Mouse (Mus musculus): ENCODE results near the gene Atp13a2. TPM values are rescaled to one million over a fixed set of nuclear protein-coding genes. Genes with fewer than 3 reads are reported as not detected.
A peak's percentile ranks its signal among the peaks of the same experiment; 100 is the strongest.

Gene Atp13a2
- total and polyA plus RNA-seq, 2 experiments from 2014 or later = 182 to 419 TPM

DNA sequence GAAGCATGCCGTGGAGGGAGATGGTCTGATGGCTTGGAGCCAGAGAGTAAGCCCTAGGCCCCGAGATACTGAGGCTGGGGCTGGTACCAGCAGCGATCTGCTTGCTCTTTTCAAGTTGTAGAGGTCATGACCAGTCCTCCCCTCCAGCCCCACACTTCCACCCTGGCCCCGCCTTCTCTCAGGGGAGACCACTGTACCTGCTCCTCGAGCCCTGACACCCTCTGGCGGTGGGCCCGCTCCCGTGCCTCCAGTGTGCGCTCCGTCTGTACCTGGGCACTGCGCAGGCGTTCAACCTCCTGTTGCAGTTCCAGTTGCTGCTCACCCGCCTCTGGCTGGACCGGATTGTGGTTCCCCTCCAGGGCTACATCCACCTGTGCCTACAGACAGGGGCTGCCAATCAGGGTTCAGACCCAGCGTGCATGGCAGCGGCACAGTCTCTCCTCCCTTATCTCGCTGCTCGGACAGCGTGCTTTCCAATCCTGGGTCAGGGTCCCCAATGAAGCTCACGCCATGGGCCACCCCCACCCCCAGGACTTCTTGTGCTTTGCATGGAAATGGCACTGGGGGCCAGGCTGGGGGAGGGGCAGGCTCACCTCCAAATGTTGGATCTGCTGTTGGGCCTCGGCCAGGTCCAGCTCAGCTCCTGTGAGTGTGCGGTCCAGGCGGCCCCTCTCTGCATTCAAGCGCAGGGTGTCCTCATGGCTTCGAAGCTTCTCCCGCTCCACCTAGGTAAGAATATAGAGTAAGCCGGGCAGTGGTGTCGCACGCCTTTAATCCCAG is 31.2 kb downstream of the Atp13a2 start:
- H3K4me1 ChIP-seq (ENCODE audit: insufficient read depth, low read length) = 0 out of 2 replicates have a peak, but pooled peaks cover 7% of the 10 kb centered on the region
- DNase-seq (ENCODE audit: low spot score) = no peak
- no peaks in the 10 kb centered on the region for H3K9me3 ChIP-seq (ENCODE audit: low read length)
- no peak overlapping the region for H3K9ac ChIP-seq (replicated peaks; ENCODE audit: low read length, poor library complexity, severe bottlenecking)
- no peak overlapping the region for H3K4me2 ChIP-seq (ENCODE audit: low read depth, low read length, poor library complexity, severe bottlenecking)
- peaks cover 32% of the 10 kb centered on the region for H3K36me3 ChIP-seq (ENCODE audit: insufficient read depth, low read length)
- H3K27me3 ChIP-seq (ENCODE audit: insufficient read depth, low read length) = no peaks in the 10 kb centered on the region
- no peak overlapping the region for H3K4me3 ChIP-seq (ENCODE audit: low read depth, low read length)
- WGBS = 82% methylated on average over 29 of the region's 29 CpGs
- no peak overlapping the region for H3K27ac ChIP-seq (ENCODE audit: low read depth, low read length)
- no peak for ATAC-seq (ENCODE audit: low FRiP score)
- no peak for TF ChIP-seq CTCF (IDR thresholded peaks at IDR 0.05)

DNA sequence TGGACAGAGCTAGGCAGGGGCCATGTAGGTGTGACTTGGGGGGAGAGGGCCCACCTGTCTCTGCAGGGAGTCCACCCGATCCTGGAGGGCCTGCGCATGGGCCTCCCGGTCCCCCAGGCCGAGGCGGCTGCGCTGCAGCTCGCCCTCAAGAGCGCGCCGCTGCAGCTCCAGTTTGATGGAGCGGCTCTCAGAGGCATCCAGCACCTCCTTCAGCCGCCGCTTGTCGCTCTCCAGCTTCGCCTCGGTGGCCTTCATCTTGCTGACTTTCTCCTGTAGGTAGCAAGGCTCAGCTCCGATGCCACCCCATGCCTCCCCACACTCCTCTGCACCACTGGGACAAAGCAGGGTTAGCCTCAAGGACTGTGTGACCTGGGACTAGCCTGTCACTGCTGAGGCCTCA is 33.5 kb downstream of the Atp13a2 start:
- ATAC-seq (ENCODE audit: low FRiP score) (no peak), DNase-seq (ENCODE audit: low spot score) (no peak)
- H3K27ac ChIP-seq (ENCODE audit: low read depth, low read length) = no peak overlapping the region
- peaks cover 16% of the 10 kb centered on the region for H3K36me3 ChIP-seq (ENCODE audit: insufficient read depth, low read length)
- no peak for TF ChIP-seq CTCF (IDR thresholded peaks at IDR 0.05)
- no peak overlapping the region for H3K4me3 ChIP-seq (ENCODE audit: low read depth, low read length)
- no peak overlapping the region for H3K9ac ChIP-seq (replicated peaks; ENCODE audit: low read length, poor library complexity, severe bottlenecking)
- H3K27me3 ChIP-seq (ENCODE audit: insufficient read depth, low read length) = no peaks in the 10 kb centered on the region
- H3K9me3 ChIP-seq (ENCODE audit: low read length) = no peaks in the 10 kb centered on the region
- no peak overlapping the region for H3K4me2 ChIP-seq (ENCODE audit: low read depth, low read length, poor library complexity, severe bottlenecking)
- 90% methylated on average over 17 of the region's 17 CpGs for WGBS
- H3K4me1 ChIP-seq (ENCODE audit: insufficient read depth, low read length) = 0 out of 2 replicates have a peak, but pooled peaks cover 7% of the 10 kb centered on the region

DNA sequence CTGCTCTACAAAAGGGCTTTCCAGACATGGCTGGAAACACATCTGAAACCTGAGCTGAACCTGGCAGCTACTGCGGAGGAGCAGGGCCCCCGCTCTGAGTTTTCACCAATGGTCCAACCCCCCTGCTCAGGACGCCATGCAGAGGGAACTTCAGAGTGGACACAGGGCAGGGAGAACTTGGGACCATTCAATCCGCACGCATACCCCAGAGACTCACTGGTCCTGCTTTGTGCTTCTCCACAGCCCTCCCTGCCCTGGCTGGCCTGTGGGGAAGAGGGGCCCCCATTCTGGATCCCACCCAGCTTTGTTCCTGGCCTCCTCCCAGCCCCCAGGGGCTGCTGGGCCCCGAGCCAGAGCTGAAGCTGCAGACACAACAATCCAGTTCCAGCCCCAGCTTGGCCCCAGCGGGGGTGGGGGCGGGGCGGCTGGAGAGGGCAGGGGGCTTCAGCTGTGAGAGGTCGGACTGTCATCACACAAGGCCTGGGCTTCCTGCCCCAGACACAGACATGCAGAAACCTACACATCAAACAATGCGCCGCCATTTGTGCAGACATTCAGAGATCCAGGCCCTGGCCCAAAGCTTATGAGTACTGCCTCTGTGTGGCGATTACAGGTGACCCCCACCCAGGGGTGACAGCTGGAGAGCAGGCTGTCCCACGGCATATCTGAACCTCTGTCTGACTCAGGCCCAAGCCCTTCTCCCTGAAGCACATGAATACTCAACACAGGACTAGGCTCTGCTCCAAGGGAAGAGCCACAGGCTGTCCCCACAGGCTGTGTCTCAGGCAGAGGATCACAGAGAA is 34.3 kb downstream of the Atp13a2 start:
- Histone ChIP-seq H3K27ac (ENCODE audit: low read depth, low read length) (peak overlapping the region; percentile 52), H3K27me3 (ENCODE audit: insufficient read depth, low read length) (no peaks in the 10 kb centered on the region), H3K4me1 (ENCODE audit: insufficient read depth, low read length) (0 out of 2 replicates have a peak, but pooled peaks cover 7% of the 10 kb centered on the region), H3K4me2 (ENCODE audit: low read depth, low read length, poor library complexity, severe bottlenecking) (no peak overlapping the region), H3K9me3 (ENCODE audit: low read length) (no peaks in the 10 kb centered on the region), H3K36me3 (ENCODE audit: insufficient read depth, low read length) (peaks cover 12% of the 10 kb centered on the region), H3K9ac (replicated peaks; ENCODE audit: low read length, poor library complexity, severe bottlenecking) (no peak overlapping the region), H3K4me3 (ENCODE audit: low read depth, low read length) (no peak overlapping the region)
- peak; percentile 59 for ATAC-seq (ENCODE audit: low FRiP score)
- 21% methylated on average over 14 of the region's 14 CpGs for WGBS
- DNase-seq (ENCODE audit: low spot score) = peak; percentile 81
- no peak for TF ChIP-seq CTCF (IDR thresholded peaks at IDR 0.05)

DNA sequence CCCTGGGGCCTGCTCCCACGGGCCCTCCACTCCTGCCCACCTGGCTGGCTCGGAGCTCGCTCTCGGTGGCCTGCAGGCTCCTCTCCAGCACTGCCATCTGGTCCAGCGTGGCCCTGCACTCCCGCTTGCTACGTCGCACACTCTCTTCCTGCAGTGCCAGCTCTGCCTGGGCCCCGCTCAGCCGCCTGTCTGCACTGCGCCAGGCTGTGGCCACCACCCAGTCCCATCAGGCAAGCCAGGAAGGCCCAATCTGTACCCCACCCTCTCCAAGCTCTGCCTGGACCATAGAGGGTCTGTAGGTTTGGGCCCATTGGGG is 34.9 kb downstream of the Atp13a2 start:
- H3K4me1 ChIP-seq (ENCODE audit: insufficient read depth, low read length) = 0 out of 2 replicates have a peak, but pooled peaks cover 7% of the 10 kb centered on the region
- H3K36me3 ChIP-seq (ENCODE audit: insufficient read depth, low read length) = peaks cover 16% of the 10 kb centered on the region
- no peak overlapping the region for H3K4me3 ChIP-seq (ENCODE audit: low read depth, low read length)
- H3K27me3 ChIP-seq (ENCODE audit: insufficient read depth, low read length) = no peaks in the 10 kb centered on the region
- peak overlapping the region; percentile 52 for H3K27ac ChIP-seq (ENCODE audit: low read depth, low read length)
- ATAC-seq (ENCODE audit: low FRiP score) (no peak), DNase-seq (ENCODE audit: low spot score) (no peak)
- no peaks in the 10 kb centered on the region for H3K9me3 ChIP-seq (ENCODE audit: low read length)
- TF ChIP-seq CTCF (IDR thresholded peaks at IDR 0.05) = no peak
- no peak overlapping the region for H3K4me2 ChIP-seq (ENCODE audit: low read depth, low read length, poor library complexity, severe bottlenecking)
- H3K9ac ChIP-seq (replicated peaks; ENCODE audit: low read length, poor library complexity, severe bottlenecking) = no peak overlapping the region
- WGBS = 43% methylated on average over 11 of the region's 11 CpGs

- TF ChIP-seq CTCF (IDR thresholded peaks at IDR 0.05) = no peak
- H3K4me3 ChIP-seq (ENCODE audit: low read depth, low read length) = no peak overlapping the region
- H3K9me3 ChIP-seq (ENCODE audit: low read length) = no peaks in the 10 kb centered on the region
- H3K4me2 ChIP-seq (ENCODE audit: low read depth, low read length, poor library complexity, severe bottlenecking) = no peak overlapping the region
- no peak overlapping the region for H3K27ac ChIP-seq (ENCODE audit: low read depth, low read length)
- 71% methylated on average over 9 of the region's 9 CpGs for WGBS
- no peak for ATAC-seq (ENCODE audit: low FRiP score)
- DNase-seq (ENCODE audit: low spot score) = no peak
- no peak overlapping the region for H3K9ac ChIP-seq (replicated peaks; ENCODE audit: low read length, poor library complexity, severe bottlenecking)
- no peaks in the 10 kb centered on the region for H3K27me3 ChIP-seq (ENCODE audit: insufficient read depth, low read length)
- H3K4me1 ChIP-seq (ENCODE audit: insufficient read depth, low read length) = 0 out of 2 replicates have a peak, but pooled peaks cover 7% of the 10 kb centered on the region
- peaks cover 20% of the 10 kb centered on the region for H3K36me3 ChIP-seq (ENCODE audit: insufficient read depth, low read length)
Observed at GRCm38 (mm10) chr4:141024052-141024451, 37.4 kb downstream of the Atp13a2 start.

DNA sequence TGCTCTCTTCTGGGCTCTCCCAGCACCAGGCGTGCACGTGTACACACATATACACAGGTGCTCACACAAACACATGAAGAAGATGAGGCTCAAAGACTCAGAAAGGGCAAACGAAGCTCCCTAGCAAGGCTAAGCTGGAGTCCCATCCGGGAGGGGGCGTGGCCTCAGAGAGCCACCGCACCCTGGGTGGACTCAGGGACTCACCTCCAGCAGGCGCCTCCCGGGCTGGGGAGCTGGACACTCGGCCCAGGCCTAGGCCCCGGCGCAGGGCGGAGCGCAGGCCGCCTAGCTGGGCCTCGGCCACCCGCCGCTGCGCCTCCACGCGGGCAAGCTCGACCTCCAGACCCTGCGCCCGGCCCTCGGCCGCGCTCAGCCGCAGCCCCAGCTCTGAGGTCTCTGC is 38.3 kb downstream of the Atp13a2 start:
- Histone ChIP-seq H3K27ac (ENCODE audit: low read depth, low read length) (no peak overlapping the region), H3K27me3 (ENCODE audit: insufficient read depth, low read length) (no peaks in the 10 kb centered on the region), H3K9ac (replicated peaks; ENCODE audit: low read length, poor library complexity, severe bottlenecking) (no peak overlapping the region), H3K4me1 (ENCODE audit: insufficient read depth, low read length) (0 out of 2 replicates have a peak, but pooled peaks cover 7% of the 10 kb centered on the region), H3K4me3 (ENCODE audit: low read depth, low read length) (no peak overlapping the region), H3K4me2 (ENCODE audit: low read depth, low read length, poor library complexity, severe bottlenecking) (no peak overlapping the region), H3K36me3 (ENCODE audit: insufficient read depth, low read length) (peaks cover 24% of the 10 kb centered on the region), H3K9me3 (ENCODE audit: low read length) (no peaks in the 10 kb centered on the region)
- TF ChIP-seq CTCF (IDR thresholded peaks at IDR 0.05) = no peak
- 91% methylated on average over 19 of the region's 27 CpGs for WGBS
- DNase-seq (ENCODE audit: low spot score) = no peak
- ATAC-seq (ENCODE audit: low FRiP score) = no peak

Data from midbrain, postnatal 0 days (tissue).